Mouse (Mus musculus) left cerebral cortex, adult 18-20 months (tissue): ENCODE measurements around the gene Tln2. TPM values are rescaled to one million over a fixed set of nuclear protein-coding genes. Genes with fewer than 3 reads are reported as not detected.

Source experiments
- DNase-seq, 2 experiments: peaks; one replicate each; pipeline ENCODE4 v3.0.0; 2021 to 2022; ENCODE audit warnings: low spot score in 2 of 2, mixed read lengths in 1 of 2
- total RNA-seq, 2 experiments: library from RNA; stranded (reverse); gene quantifications; 2 replicates each; pipeline ENCODE4 v1.2.3; 2021

Tln2 gene
- total RNA-seq, 2 experiments from 2014 or later, result 81.5 to 85.2 TPM

DNA sequence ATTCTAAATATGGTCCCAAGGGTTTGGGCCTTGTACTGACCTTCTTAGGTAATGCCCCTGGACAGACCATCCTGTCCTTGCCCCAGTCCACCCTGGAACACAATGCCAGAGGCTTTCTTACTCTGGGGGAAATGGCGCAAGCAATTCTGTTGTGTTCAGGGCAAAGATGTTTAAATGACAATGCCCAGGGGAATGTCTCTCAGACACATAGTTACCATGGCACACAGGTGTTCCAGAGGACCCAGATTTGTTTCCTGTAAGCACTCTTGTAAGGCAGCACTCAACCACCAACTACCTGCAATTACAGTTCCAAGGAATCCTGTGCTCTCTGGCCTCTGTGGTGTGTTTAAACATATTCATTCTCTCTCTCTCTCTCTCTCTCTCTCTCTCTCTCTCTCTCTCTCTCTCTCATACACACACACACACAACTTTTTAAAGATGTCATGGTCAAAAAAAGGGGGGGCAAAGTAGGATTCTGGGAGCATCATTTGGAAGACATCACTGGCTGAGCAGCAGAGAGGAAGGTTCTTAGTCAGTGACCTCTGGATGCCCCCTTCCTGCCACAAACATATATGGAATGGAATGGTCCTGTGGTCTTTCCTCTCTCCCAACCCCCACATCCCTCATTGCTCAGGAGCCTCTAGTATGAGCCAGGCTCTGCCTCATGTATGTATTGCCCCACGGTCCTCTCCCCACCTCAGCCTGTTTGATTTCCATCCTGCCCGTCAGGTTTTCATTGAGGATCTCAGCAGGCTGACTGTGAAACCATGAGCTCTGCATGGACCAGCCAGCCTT lies 345.1 kb downstream of the Tln2 start:
- DNase-seq, result no peak

DNA sequence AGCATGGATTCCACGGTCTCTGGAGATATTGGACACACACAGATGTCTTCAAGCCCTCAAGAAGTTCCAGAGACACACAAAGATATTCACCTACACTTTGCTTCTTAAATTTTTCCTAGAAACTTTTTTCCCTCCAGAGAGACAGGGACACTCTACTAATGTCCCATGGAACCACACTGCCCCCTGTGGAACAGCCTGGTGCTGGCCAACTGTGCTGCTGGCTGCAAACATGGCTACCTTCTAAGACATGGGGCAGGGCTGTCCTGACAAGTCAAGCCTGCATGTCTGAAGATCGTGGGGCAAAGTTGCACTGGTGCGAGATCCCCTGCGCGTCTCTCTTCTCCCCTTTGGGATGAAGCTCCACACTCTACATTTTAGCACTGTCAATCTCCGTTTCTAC lies 346.2 kb downstream of the Tln2 start:
- DNase-seq, result peak; percentile 80 to 81

DNA sequence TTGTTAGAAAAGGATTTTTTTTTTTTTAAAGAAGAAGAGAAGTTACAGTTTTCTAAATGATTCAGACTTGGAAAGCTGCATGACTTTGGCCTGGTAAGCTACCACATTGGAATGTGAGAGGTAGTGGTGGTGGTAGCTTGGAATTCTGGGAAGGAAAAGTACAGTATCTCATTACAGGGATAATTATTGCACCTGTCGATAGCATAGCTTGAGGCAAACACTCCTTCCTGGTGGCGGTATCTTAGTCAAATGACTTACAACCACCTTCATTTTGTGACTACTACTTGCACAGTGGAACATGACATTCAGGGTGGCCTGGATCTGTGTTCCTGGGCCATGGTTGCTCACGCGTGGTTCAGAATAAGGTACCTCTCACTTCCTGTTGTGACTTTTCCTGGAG lies 348.3 kb downstream of the Tln2 start:
- DNase-seq, result no peak

DNA sequence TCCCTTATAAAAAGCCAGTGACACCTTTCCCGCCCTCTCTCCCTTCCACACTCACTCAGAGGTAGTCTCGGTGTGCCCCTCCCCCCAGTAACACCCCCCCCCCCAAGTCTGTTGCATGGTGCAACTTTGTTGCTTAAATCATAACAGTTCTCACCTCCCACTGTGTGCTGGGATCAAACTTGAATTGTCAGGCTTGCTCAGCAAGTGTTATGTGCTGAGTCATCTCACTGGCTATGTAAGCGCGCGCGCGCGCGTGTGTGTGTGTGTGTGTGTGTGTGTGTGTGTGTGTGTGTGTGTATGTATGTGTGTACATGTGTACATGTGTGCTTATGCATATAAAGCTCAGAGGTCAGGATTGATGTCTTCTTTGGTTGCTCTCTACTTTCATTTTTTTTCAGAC lies 350.1 kb downstream of the Tln2 start:
- peak in 1 of 2 experiments; percentile 11 for DNase-seq

DNA sequence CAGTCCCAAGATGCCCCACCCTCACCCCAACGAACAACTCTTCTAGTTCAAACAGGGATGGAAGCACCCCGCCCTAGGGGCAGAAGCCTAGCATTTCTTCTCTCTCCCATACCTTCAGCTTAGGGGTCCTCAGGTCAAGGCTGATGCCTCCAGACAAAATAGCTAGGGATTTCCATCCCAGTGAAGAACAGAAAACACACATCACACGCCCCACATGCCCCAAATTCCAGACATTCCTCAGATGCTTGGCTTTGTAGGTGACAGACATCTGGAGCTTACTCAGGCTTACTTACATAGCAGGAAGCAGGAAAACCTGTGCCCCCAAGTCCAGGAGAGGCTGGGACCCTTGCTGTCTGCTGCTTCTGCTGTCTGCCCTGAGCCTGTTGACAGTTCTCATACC lies 351.1 kb downstream of the Tln2 start:
- no peak for DNase-seq

DNA sequence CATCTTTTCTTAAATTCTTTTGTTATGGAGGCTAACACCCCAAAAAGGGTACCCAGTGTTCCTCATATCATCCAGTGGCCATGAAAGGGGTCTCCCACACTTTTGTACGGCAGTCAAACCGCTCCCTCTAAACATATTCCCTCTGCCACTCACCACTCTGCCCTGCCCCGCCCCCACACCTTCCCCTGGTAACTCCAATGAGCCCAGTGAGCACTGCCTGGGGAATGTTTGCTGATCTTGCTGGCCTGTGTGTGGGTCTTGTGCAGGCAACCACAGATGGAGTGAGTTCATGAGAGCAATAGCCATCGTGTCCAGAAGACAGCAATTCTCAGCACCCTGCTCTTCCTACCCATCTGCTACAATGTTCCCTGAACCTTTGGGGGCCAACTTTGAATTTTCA lies 354.3 kb downstream of the Tln2 start:
- no peak for DNase-seq

DNA sequence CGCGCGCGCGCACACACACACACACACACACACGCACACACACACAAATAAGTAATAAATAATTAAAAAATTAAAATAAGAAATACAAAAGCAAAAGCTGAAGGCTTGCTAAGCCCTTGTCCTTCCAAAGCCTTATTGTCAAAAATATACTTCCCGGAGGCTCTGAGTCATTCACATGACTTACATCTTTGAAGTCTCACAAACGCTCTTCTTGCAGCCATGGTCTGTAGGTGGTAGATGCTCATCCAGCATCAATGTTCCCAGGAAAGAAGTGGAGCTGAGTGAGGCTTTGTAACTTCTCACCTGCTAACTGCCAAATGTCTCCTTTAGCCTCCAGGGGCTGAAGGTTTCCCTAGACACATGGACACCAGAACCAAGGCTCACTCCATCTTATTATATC lies 362.9 kb downstream of the Tln2 start:
- no peak for DNase-seq

DNA sequence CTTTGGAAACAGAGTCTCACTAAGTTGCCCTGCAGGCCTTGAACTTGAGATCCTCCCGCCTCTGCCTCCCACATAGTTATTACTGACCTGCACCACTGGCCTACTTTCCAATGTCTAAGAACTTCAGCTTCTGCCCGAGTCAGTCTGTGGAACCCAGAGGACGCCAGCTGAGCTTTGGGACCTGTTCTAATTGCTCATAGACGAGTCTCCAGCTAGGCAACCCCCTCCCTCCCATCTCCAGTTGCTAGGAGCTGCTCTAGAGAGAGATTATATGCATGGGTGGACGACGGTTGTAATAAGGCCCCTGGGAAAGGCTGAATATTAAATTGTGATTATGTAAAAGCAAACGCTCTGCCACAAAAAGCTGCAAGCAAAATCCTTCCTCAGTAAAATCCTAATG lies 364.2 kb downstream of the Tln2 start:
- DNase-seq, result no peak

DNA sequence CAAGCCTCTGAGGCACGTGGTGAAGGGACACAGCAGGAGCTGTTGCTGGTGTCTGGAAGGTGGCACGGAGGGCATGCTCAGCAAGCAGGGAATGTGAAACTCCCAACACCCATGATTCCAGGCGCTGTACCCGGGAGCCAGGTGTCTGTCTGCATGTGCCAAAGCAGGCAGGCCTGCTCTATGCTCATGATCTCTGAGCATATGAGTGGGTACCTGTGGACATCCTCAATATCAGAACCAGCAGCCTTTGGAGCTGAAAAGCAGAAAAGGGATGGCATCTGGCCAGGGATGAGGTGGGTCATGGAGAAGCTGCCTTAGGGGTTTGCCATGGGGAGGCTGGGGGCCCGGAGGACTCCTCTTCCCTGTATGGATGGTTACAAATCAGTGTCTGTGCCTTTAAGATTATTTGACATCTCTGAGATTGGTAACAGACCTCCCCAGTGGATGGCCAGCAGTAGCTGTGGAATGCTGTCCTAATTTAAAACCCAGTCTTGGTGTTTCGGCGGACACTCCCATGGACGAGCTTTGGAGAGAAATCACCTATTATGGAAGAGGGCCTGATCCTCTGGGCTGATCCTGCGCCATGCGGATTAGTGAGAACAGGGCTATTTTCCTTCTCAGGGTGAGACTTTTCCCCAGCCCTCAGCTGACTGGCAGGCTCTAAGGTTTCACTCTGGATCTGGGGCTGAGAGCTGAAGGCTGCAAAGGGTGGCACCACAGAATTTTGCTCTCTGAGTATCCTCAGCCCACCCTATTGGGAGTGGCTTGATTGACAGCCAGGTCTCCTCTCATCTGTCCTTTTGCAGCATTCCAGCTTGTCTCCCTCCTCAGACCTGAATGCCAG lies 367.8 kb downstream of the Tln2 start:
- DNase-seq, result no peak

DNA sequence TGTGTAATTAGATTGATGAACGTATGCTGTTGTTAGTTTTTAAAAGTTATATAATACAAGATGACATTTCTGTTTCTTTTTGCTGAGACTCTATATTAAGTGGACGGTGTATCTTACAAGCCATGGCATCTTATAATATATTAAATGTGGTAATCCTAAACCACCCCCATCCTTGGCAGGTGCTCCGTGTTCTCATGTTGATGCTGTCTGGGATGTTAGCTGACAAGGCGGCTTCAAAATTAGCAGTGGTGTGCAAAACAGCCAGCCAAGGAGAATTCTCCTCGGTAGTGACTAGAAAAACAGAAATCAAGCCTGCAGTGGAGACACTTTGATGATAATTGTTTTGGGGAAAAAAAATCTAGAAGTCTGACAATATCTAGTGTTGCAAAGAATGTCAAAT lies 371.8 kb downstream of the Tln2 start:
- peak; percentile 4 to 15 for DNase-seq

DNA sequence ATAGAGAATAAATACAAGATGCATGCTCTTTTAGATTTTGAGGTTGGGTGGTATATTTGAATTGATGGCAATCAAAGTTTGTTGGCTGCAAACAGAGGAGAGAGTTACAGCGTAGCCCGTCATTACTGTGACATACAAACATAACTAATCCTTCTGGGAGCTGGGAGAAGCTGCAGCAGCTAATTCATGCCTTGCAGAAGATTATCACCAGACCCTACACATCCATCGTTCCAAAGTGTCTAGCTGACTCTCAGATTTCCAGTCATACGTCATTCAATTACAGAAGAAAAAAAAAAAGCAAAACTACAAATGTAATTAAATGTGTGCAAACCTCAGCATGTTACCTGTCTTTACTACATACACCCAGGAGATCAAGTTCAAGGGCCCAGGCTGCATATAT lies 372.3 kb downstream of the Tln2 start:
- no peak for DNase-seq

DNA sequence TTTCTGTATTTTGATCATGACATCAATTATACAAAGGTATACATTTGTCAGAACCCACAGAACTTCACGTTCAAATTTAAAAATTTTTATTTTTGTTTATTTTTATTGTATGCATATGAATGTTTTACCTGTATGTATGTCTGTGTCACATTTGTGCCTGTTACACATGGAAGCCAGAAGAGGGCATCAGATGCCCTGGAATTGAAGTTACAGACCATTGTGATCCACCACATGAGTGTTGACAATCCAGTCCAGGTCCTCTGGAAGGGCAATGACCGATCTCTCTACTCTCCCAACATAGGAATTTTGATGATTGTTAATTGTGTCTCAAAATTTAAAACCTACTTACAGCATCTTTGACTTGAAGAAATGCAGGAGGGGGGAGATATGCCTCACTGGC lies 374.9 kb downstream of the Tln2 start:
- DNase-seq, result no peak

DNA sequence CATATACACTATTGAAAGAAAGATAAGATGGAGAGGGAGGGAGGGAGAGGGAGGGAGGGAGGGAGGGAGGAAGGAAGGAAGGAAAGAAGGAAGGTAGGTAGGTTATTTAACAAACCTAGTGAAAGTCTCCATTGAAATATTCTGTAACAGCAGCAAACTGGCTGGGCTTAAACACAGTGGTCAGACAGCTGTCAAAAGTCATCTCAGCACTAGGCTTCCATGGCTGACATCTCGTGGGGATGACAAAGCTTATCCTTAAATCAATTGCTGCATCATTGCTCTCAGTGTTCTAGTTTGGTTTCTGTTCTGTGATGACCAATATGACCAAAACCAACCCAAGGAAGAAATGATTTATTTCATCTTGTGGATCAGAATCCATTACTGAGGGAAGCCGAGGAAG lies 376.0 kb downstream of the Tln2 start:
- no peak for DNase-seq

DNA sequence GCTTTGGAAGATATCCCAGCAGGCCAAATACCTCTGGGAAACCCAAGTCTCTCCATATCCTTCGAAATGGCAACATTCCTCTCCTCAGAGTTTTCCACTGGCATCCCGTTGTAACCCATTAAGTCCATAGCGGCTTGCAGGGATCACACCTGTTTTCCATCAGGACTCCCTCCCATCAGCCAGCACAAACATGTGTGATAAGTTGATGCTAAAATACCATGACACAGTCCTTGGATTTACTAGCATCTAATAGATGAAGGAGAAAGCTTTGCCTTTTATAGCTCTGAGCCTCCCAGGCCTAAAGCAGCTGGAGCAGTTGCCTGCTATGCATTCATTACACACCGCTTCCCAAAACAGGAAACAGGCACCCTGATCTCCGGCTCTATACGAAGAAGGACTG lies 377.5 kb downstream of the Tln2 start:
- no peak for DNase-seq

DNA sequence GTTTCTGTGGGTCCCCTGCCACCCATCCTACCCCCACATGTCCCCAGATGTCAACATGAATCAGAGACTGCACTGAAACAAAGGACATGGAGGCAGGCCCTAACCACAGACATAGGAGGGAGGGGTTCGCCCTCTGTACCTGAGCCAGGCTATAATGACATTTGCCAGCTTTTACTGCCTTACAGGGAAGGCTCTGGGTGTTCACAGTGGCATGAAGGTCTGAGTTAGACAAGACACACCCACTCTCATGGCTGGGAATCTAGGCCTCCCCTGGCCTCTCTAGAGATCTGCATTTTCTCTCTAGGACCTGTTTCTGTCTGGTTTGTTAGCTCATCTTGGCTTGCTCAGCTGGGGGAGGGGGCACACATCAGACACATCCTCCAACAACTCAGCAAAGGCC lies 380.8 kb downstream of the Tln2 start:
- DNase-seq, result no peak

DNA sequence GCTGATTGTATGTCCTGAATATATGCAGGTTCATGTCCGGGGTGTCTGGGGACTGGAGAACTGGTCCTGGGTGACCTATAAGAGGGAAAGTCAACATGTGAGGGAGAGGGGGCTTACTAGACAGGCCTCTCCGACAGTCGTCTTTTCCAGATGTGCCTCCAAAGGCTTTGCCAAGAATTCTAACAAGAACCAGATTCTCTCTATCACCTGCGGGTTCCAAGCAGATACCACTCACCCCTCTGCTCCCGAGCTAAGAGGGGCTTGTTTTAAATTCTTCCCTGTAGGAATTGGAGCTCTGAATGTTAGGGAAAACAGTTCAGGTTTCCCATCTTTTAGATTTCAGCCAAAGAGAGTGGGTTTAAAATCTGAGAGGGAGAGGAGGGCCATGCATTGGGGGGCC lies 381.3 kb downstream of the Tln2 start:
- DNase-seq, result no peak

DNA sequence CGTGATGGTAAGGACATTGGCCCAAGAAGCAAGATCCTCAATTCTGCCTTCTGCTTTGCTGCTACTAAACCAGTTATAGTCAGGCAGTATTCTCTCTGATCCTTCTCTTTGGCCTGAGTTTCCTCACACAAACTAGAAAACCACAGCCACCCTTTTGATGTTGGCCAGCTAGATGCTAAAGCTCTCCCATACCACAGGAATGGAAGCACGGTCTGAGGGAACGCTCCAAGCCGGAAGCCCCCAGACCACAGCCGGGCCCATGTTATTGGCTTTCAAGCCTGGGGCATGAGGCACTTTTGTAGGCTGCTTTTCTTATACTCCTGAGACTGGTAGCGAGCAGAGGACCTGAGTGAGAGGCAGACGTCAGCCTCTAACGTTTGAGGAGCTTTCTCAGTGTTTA lies 383.4 kb downstream of the Tln2 start:
- no peak for DNase-seq

DNA sequence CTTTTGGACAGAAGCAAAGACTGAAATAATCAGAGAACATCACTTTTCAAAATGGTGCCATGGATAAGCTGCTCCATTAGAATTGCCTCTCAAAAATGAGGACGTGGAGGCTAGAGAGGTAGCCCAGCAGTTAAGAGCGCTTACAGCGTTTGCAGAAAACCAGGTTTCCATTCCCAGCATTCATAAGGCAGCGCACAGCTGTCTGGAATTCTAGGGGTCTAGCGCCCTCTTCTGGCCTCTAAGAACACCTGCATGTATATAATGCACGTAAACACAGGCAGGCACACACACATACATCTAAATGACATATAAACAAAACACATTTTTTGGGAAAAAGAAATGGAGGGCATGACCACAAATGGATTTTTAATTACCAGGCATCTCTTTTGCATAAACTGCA lies 385.7 kb downstream of the Tln2 start:
- no peak for DNase-seq

DNA sequence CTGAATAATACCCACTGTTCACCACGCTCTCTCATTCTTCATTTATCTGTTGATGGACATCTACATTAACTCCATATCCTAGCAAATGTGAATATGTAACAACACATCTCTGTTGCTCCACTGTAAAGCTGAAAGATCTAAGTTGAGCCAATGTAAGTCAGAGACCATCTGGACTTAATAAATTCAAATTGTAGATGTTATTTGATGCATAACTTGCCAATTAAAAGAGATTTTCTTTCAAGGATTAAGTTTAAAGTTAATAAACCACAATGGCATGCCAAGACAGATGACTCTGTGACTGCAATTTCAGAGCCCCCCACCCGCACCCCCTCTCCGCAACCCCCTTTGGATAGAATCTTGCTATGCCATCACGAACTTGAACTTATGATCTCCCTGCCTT lies 386.3 kb downstream of the Tln2 start:
- DNase-seq, result no peak

DNA sequence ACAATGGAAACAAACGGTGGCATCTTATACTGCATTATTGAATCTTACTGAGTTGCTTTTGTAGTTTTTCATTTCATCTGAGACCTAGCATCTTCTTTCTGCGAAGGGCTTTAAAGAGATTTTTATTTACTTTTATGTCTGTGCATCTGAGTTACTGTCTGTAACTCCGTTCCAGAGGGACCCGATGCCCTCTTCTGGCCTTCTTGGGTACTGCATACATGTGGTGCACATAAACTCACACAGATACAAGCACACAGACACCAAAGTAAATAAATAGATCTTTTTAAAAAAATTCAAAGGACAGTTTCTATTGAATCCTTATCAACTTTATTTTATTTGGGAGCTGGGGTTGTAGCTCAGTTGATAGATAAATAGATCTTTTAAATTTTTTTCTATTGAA lies 388.1 kb downstream of the Tln2 start:
- no peak for DNase-seq

DNA sequence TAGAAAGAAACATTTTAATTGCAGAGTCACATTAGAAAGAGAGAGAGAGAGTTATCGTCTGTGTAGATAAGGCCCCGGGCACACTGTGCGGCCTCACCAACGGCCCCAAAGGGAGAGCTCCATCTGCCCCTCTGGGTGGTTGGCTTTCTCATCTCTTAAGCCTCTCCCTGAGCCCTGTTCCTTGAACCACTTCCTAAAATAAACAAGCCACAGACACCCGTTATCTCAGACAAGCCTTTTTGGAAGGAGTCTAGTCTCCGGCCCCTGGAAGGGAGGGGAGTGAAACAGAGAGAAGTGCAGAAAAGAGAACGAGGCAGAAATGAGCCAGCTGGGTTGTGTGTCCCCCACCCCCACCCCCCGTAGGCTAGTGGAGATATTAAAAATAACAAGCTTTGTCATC lies 388.7 kb downstream of the Tln2 start:
- no peak for DNase-seq

DNA sequence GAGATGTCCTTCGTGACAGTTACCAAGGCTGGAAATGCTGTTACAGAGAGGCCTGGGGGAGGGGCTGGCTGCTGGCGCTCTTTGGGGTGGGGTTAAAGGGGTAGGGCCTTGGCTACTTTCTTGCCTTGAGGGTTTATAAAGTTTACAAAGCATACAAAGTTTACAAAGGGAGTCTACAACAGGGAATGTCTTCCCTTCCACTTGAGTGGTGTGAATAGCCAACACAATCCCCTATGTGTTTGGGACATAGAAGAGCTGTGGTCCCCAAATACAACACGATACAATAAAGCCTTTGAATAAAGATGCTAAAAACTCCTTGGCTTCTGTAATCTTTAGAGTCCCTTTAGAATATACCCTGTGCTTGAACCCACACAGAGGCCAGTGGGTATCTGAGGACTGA lies 389.5 kb downstream of the Tln2 start:
- DNase-seq, result no peak
